Mouse (Mus musculus): ENCODE data around the gene Olfr325. TPM values are rescaled to one million over a fixed set of nuclear protein-coding genes. Genes with fewer than 3 reads are reported as not detected.

Olfr325 gene
- total RNA-seq, 2 experiments from 2014 or later: not detected

DNA sequence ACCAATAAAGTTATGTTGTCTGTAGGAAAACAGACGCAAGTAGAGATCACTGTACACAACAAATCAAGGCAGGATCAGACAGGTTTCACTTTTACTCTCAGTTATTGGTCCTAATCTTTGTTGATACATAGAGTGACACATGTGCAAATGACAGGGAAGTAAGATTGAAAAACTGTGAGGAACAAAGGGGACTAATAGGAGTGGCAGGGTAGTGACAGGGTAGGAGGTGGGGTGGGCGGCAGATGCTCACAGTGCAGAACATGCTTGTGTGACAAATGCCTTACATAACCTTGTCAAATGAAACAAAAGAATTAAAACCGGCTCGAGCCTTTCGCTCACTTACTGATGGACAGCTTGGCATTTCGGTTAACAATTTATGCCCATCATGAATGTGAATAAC, 41.3 kb downstream of the Olfr325 start:
- ATAC-seq (replicated peaks; ENCODE audit: low FRiP score, low TSS enrichment, poor library complexity, severe bottlenecking): no peak

DNA sequence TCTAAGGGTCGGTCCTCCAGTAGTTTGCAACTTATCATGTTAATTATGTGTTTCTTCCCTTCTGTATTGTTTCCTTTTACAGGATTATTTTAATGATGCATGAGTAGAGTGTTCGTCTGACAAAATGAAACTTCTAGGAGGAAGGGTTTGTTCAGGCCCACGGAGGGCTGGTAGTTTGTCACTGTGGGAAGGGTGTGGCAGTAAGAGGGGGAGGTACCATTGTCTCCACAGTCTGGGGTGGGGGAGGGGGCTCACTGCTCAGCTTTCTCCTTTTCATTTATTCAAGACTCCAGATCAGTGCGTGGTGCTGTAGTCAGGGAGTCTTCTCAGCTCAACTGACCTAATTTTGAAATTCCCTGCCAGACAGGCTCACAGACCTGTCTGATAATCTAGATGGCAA, 48.6 kb downstream of the Olfr325 start:
- no peak for ATAC-seq (replicated peaks; ENCODE audit: low FRiP score, low TSS enrichment, poor library complexity, severe bottlenecking)

DNA sequence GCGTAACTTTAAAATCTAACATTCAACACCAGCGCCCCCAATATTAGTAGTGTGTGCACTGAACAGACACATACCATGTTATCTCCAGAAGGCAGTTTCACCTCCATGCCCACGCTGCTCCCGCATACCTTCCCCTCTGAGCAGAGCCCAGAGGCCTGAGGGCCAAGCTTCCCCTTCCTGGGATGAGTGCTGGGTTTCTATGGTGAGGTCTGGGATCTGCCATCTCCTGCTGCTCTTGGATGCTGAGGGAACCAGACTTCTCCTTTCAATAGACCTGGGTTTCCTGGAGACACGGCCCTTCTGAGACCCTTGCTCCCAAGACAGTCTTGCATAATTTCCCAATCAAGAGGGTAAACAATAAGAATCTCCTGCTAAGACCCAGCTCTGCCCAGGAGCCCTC, 52.9 kb downstream of the Olfr325 start, which contains the start of gene Olfr323:
Gene Olfr323, minus strand, starts transcription at position 101 of the 400 bp plus-strand sequence.
- no peak for ATAC-seq (replicated peaks; ENCODE audit: low FRiP score, low TSS enrichment, poor library complexity, severe bottlenecking)

Other genes starting within 250 kb of the Olfr325 start
- gene Zfp672, start 247.4 kb upstream of the Olfr325 start, total RNA-seq (2014; fragmentation: Nextera tagmentation): 60.9 and 65.9 TPM in 2 replicates
- 28.5 and 30.9 TPM in 2 replicates for gene Zfp672, start 247.4 kb upstream of the Olfr325 start, total RNA-seq (2017)
- gene Sh3bp5l, start 247.0 kb upstream of the Olfr325 start, total RNA-seq (2014; fragmentation: Nextera tagmentation): 12.8 and 13.8 TPM in 2 replicates
- gene Sh3bp5l, start 247.0 kb upstream of the Olfr325 start, total RNA-seq (2017): 10.4 and 20.9 TPM in 2 replicates
- gene Lypd8, start 198.7 kb upstream of the Olfr325 start, total RNA-seq (2014; fragmentation: Nextera tagmentation): not detected in 2 replicates
- gene Lypd8, start 198.7 kb upstream of the Olfr325 start, total RNA-seq (2017): not detected in 2 replicates
- gene 1810065E05Rik, start 156.6 kb upstream of the Olfr325 start, total RNA-seq (2014; fragmentation: Nextera tagmentation): not detected in 2 replicates
- not detected in 2 replicates for gene 1810065E05Rik, start 156.6 kb upstream of the Olfr325 start, total RNA-seq (2017)
- not detected in 2 replicates for gene Gm12253, start 145.2 kb upstream of the Olfr325 start, total RNA-seq (2014; fragmentation: Nextera tagmentation)
- not detected in 2 replicates for gene Gm12253, start 145.2 kb upstream of the Olfr325 start, total RNA-seq (2017)
- gene Lypd9, start 124.8 kb upstream of the Olfr325 start, total RNA-seq (2014; fragmentation: Nextera tagmentation): not detected in 2 replicates
- gene Lypd9, start 124.8 kb upstream of the Olfr325 start, total RNA-seq (2017): not detected in 2 replicates
- gene Olfr30, start 115.5 kb upstream of the Olfr325 start, total RNA-seq (2014; fragmentation: Nextera tagmentation): not detected in 2 replicates
- not detected in 2 replicates for gene Olfr30, start 115.5 kb upstream of the Olfr325 start, total RNA-seq (2017)
- not detected in 2 replicates for gene Olfr332, start 85.2 kb upstream of the Olfr325 start, total RNA-seq (2014; fragmentation: Nextera tagmentation)
- gene Olfr332, start 85.2 kb upstream of the Olfr325 start, total RNA-seq (2017): not detected in 2 replicates
- gene Olfr331, start 75.2 kb upstream of the Olfr325 start, total RNA-seq (2014; fragmentation: Nextera tagmentation): not detected in 2 replicates
- gene Olfr331, start 75.2 kb upstream of the Olfr325 start, total RNA-seq (2017): not detected in 2 replicates
- gene Olfr330, start 42.9 kb upstream of the Olfr325 start, total RNA-seq (2014; fragmentation: Nextera tagmentation): not detected in 2 replicates
- gene Olfr330, start 42.9 kb upstream of the Olfr325 start, total RNA-seq (2017): not detected in 2 replicates
- not detected in 2 replicates for gene Olfr329-ps, start 31.3 kb upstream of the Olfr325 start, total RNA-seq (2014; fragmentation: Nextera tagmentation)
- gene Olfr329-ps, start 31.3 kb upstream of the Olfr325 start, total RNA-seq (2017): not detected in 2 replicates
- not detected in 2 replicates for gene Olfr328, start 22.1 kb upstream of the Olfr325 start, total RNA-seq (2014; fragmentation: Nextera tagmentation)
- gene Olfr328, start 22.1 kb upstream of the Olfr325 start, total RNA-seq (2017): not detected in 2 replicates
- not detected in 2 replicates for gene Olfr224, start 7.2 kb upstream of the Olfr325 start, total RNA-seq (2014; fragmentation: Nextera tagmentation)
- not detected in 2 replicates for gene Olfr224, start 7.2 kb upstream of the Olfr325 start, total RNA-seq (2017)
- gene Olfr324, start 17.4 kb downstream of the Olfr325 start, total RNA-seq (2014; fragmentation: Nextera tagmentation): not detected in 2 replicates
- gene Olfr324, start 17.4 kb downstream of the Olfr325 start, total RNA-seq (2017): not detected in 2 replicates
- gene 2210407C18Rik, start 38.3 kb downstream of the Olfr325 start, total RNA-seq (2014; fragmentation: Nextera tagmentation): not detected in 2 replicates
- gene 2210407C18Rik, start 38.3 kb downstream of the Olfr325 start, total RNA-seq (2017): not detected in 2 replicates
- gene Olfr323, start 52.8 kb downstream of the Olfr325 start, total RNA-seq (2014; fragmentation: Nextera tagmentation): not detected in 2 replicates
- gene Olfr323, start 52.8 kb downstream of the Olfr325 start, total RNA-seq (2017): not detected in 2 replicates
- 10.9 and 13.2 TPM in 2 replicates for gene Trim58, start 62.7 kb downstream of the Olfr325 start, total RNA-seq (2014; fragmentation: Nextera tagmentation)
- 5.3 and 8.0 TPM in 2 replicates for gene Trim58, start 62.7 kb downstream of the Olfr325 start, total RNA-seq (2017)
- not detected in 2 replicates for gene Olfr322, start 81.1 kb downstream of the Olfr325 start, total RNA-seq (2014; fragmentation: Nextera tagmentation)
- gene Olfr322, start 81.1 kb downstream of the Olfr325 start, total RNA-seq (2017): 0.15 TPM in 1 of 2 replicates, not detected in the other
- not detected in 2 replicates for gene Olfr320, start 103.4 kb downstream of the Olfr325 start, total RNA-seq (2014; fragmentation: Nextera tagmentation)
- not detected in 2 replicates for gene Olfr320, start 103.4 kb downstream of the Olfr325 start, total RNA-seq (2017)
- gene Olfr319, start 121.4 kb downstream of the Olfr325 start, total RNA-seq (2014; fragmentation: Nextera tagmentation): not detected in 2 replicates
- not detected in 2 replicates for gene Olfr319, start 121.4 kb downstream of the Olfr325 start, total RNA-seq (2017)
- gene Olfr318, start 146.3 kb downstream of the Olfr325 start, total RNA-seq (2014; fragmentation: Nextera tagmentation): not detected in 2 replicates
- gene Olfr318, start 146.3 kb downstream of the Olfr325 start, total RNA-seq (2017): not detected in 2 replicates
- gene Olfr317, start 161.5 kb downstream of the Olfr325 start, total RNA-seq (2014; fragmentation: Nextera tagmentation): not detected in 2 replicates
- gene Olfr317, start 161.5 kb downstream of the Olfr325 start, total RNA-seq (2017): not detected in 2 replicates
- gene Olfr316, start 175.0 kb downstream of the Olfr325 start, total RNA-seq (2014; fragmentation: Nextera tagmentation): not detected in 2 replicates
- gene Olfr316, start 175.0 kb downstream of the Olfr325 start, total RNA-seq (2017): not detected in 2 replicates
- not detected in 2 replicates for gene Olfr315, start 195.5 kb downstream of the Olfr325 start, total RNA-seq (2014; fragmentation: Nextera tagmentation)
- not detected in 2 replicates for gene Olfr315, start 195.5 kb downstream of the Olfr325 start, total RNA-seq (2017)
- not detected in 2 replicates for gene Olfr314, start 205.2 kb downstream of the Olfr325 start, total RNA-seq (2014; fragmentation: Nextera tagmentation)
- not detected in 2 replicates for gene Olfr314, start 205.2 kb downstream of the Olfr325 start, total RNA-seq (2017)
- not detected in 2 replicates for gene Fam183b, start 224.2 kb downstream of the Olfr325 start, total RNA-seq (2014; fragmentation: Nextera tagmentation)
- not detected in 2 replicates for gene Fam183b, start 224.2 kb downstream of the Olfr325 start, total RNA-seq (2017)
- not detected in 2 replicates for gene Olfr313, start 237.3 kb downstream of the Olfr325 start, total RNA-seq (2014; fragmentation: Nextera tagmentation)
- gene Olfr313, start 237.3 kb downstream of the Olfr325 start, total RNA-seq (2017): not detected in 2 replicates